Mouse (Mus musculus): ENCODE data around the gene Xrcc5.

DNA sequence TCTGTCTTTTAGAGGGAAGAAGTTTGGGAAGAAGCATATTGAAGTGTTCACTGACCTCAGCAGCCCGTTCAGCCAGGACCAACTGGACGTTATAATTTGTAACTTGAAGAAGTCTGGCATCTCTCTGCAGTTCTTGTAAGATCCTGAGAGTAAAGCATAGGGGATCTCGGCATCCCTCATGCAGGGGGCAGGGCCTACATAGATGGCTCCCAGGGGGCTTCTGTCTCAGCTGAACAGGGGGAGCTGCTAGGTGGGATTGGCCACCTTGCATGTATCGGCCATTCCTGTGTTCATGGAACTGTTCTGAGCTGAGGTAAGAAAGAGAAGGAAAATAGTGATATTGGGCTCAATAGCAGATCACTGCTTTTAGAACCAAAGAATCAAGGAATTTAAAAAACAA is 8.2 kb downstream of the Xrcc5 start:
- TF ChIP-seq POLR2A (IDR thresholded peaks at IDR 0.05; ENCODE audit: control insufficient read depth, extremely low read depth, insufficient read depth, low read length, poor library complexity) (no peak), CTCF (IDR thresholded peaks at IDR 0.05; ENCODE audit: borderline replicate concordance, control insufficient read depth, extremely low read depth, insufficient read depth, low read length, poor library complexity) (no peak)

Data from thymus, adult 2 months (tissue).